7 mouse cellular contexts compared by ENCODE assay signal in genomic region chr13:18124368-18124767, GRCm38 (mm10).
A peak's percentile ranks its signal among the peaks of the same experiment; 100 is the strongest.
DNase-seq lines count a peak whose midpoint lies in the region; ATAC-seq and TF ChIP-seq lines count a peak whose summit lies in the region.

No protein-coding gene starts in this region.

- peaks cover 21% of the 10 kb centered on the region for H3K4me1 ChIP-seq in forebrain, embryonic 15.5 days
- no peaks in the 10 kb centered on the region for H3K4me1 ChIP-seq in hindbrain, postnatal 0 days (ENCODE audit: insufficient read depth, low read length)
- peaks cover 35% of the 10 kb centered on the region for H3K4me1 ChIP-seq in midbrain, embryonic 13.5 days (replicated peaks)

- no peaks in the 10 kb centered on the region for H3K36me3 ChIP-seq in forebrain, embryonic 15.5 days
- H3K36me3 ChIP-seq in hindbrain, postnatal 0 days (ENCODE audit: insufficient read depth, low read length), result no peaks in the 10 kb centered on the region
- no peaks in the 10 kb centered on the region for H3K36me3 ChIP-seq in midbrain, embryonic 13.5 days

- no peak overlapping the region for H3K27ac ChIP-seq in forebrain, embryonic 15.5 days (replicated peaks)
- no peak overlapping the region for H3K27ac ChIP-seq in hindbrain, postnatal 0 days
- no peak overlapping the region for H3K27ac ChIP-seq in midbrain, embryonic 13.5 days

- H3K4me2 ChIP-seq in forebrain, embryonic 15.5 days (replicated peaks), result peak overlapping the region; percentile 20
- peak overlapping the region; percentile 50 for H3K4me2 ChIP-seq in hindbrain, postnatal 0 days (ENCODE audit: low read depth, low read length)
- H3K4me2 ChIP-seq in midbrain, embryonic 13.5 days (replicated peaks), result peak overlapping the region; percentile 25; the same call in 1 of the 2 replicates

- TF ChIP-seq CTCF in hindbrain, postnatal 0 days (IDR thresholded peaks at IDR 0.05; ENCODE audit: low read depth), result peak; percentile 78

- DNase-seq in NIH3T3 (ENCODE audit: low read depth), result peak; percentile 8
- peak; percentile 3 for DNase-seq in c-Kit-positive CD71-negative TER-119-negative erythroid progenitor cells, embryonic 14.5 days (ENCODE audit: low read depth)
- DNase-seq in hindbrain, postnatal 0 days (ENCODE audit: low spot score), result peak; percentile 89
- DNase-seq in left cerebral cortex, adult 18-20 months (ENCODE audit: low spot score in 2 of 2), result peak; percentile 38 to 52
- peak; percentile 24 for DNase-seq in telencephalon, adult 2 months (ENCODE audit: low read depth, low spot score)

- H3K9ac ChIP-seq in forebrain, embryonic 15.5 days (replicated peaks), result no peak overlapping the region
- 0 out of 2 replicates have a peak overlapping the region, but pooled peaks have one; percentile 21 for H3K9ac ChIP-seq in hindbrain, postnatal 0 days (replicated peaks; ENCODE audit: low read length)
- H3K9ac ChIP-seq in midbrain, embryonic 13.5 days (replicated peaks), result no peak overlapping the region

- no peaks in the 10 kb centered on the region for H3K27me3 ChIP-seq in forebrain, embryonic 15.5 days
- H3K27me3 ChIP-seq in hindbrain, postnatal 0 days (ENCODE audit: insufficient read depth, low read length), result no peaks in the 10 kb centered on the region
- H3K27me3 ChIP-seq in midbrain, embryonic 13.5 days, result no peaks in the 10 kb centered on the region

- H3K4me3 ChIP-seq in forebrain, embryonic 15.5 days, result no peak overlapping the region
- peak overlapping the region; percentile 21; the same call in 1 of the 2 replicates for H3K4me3 ChIP-seq in hindbrain, postnatal 0 days (ENCODE audit: low read length)
- H3K4me3 ChIP-seq in midbrain, embryonic 13.5 days (replicated peaks), result no peak overlapping the region

- no peaks in the 10 kb centered on the region for H3K9me3 ChIP-seq in forebrain, embryonic 15.5 days
- H3K9me3 ChIP-seq in hindbrain, postnatal 0 days (ENCODE audit: low read length), result no peaks in the 10 kb centered on the region
- H3K9me3 ChIP-seq in midbrain, embryonic 13.5 days, result no peaks in the 10 kb centered on the region

- WGBS in forebrain, embryonic 15.5 days, result 23% methylated on average over 13 of the region's 13 CpGs
- 25% methylated on average over 13 of the region's 13 CpGs for WGBS in hindbrain, postnatal 0 days
- 27% methylated on average over 13 of the region's 13 CpGs for WGBS in midbrain, embryonic 13.5 days

- ATAC-seq in forebrain, embryonic 15.5 days (replicated peaks), result peak; percentile 74
- ATAC-seq in hindbrain, postnatal 0 days, result peak; percentile 73; the same call in 1 of the 2 replicates
- ATAC-seq in midbrain, embryonic 13.5 days, result no peak

Comparison
In these comparisons a context has a peak if more than half of its experiments do, and no peak if none do; other contexts are left out.
1. DNase-seq: peak in every context shown above with its lines; median percentile 89 in hindbrain, postnatal 0 days; 45 in left cerebral cortex, adult 18-20 months; 24 in telencephalon, adult 2 months; 8 in NIH3T3; 3 in c-Kit-positive CD71-negative TER-119-negative erythroid progenitor cells, embryonic 14.5 days.